Mouse (Mus musculus): ENCODE measurements around the gene Xkr8. TPM values are rescaled to one million over a fixed set of nuclear protein-coding genes. Genes with fewer than 3 reads are reported as not detected.
"Not testable (repeated sequence)": the region's sequence is repeated elsewhere in the genome, so short reads cannot be mapped to it uniquely, and the experiment has no call there.

Xkr8 gene
- polyA plus RNA-seq, 1 experiment from 2014 or later, result 3.5 TPM

DNA sequence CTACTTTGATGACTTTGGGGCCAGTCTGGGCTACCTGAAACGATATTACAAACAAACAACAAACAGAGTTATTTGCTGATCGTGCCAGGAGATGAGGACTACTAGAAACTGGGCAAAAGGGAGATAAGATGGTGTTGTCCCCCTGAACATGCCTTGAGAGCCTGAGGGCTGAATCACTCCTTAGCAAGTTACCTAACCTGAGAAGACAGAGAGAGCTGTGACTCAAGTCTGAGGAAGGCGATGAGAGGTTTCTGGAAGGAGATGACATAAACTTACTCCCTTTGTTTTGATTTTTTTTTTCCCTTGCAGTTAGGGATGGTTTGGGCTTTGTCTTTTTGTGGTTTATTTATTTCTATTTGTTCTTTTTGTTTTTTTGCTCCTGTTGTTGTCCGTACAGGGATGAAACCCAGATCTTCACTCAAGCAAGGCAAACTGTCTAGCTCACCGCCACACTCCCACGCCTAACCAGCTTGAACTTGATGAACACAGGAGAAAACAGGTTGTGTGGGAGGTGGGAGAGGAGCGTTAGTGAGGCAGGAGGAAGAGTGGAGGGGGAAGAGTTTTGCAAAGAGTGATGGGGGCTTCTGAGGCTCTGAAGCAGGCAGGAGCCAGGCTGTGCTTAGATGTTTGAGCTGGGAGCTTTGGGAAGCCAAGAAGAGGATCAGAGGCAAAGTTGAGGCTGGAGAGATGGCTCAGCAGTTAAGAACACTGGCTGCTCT is 25.4 kb upstream of the Xkr8 start:
- H3K4me1 ChIP-seq (replicated peaks), result peaks cover 15% of the 10 kb centered on the region; the same call in 1 of the 2 replicates
- no peak for DNase-seq
- H3K9me3 ChIP-seq (replicated peaks), result no peaks in the 10 kb centered on the region
- no peak for ATAC-seq (ENCODE audit: low read depth)
- no peak overlapping the region for H3K4me3 ChIP-seq (replicated peaks)
- H3K27ac ChIP-seq, result no peak overlapping the region
- no peaks in the 10 kb centered on the region for H3K36me3 ChIP-seq
- H3K9ac ChIP-seq, result no peak overlapping the region
- H3K4me2 ChIP-seq, result 0 out of 2 replicates have a peak overlapping the region, but pooled peaks have one; percentile 71
- H3K27me3 ChIP-seq, result peaks cover 40% of the 10 kb centered on the region
- WGBS (ENCODE audit: insufficient replicate concordance), result 58% methylated on average over 7 of the region's 7 CpGs

DNA sequence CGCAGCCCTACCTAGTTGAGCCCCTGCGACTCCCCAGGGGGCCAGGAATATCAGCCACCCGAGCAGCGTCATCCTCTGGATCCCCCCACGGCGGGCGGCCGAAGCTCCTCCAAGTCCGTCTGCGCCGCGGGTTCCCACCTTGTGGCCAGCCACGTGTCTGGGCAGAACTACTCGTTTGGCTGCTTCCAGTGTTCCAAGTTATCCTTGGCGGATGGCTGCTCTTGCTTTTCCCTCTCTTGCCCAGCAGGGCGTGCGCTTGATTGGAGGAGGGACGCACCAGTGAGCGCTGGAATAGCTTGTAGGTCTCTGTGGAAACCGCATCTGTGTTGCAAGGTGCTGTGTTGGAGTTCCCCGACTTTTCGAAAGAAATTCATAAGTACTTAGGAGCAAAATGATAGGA is 24.6 kb upstream of the Xkr8 start, which contains the start of gene Smpdl3b:
Gene Smpdl3b, minus strand, starts transcription at position 279 of the 400 bp plus-strand sequence.
- ATAC-seq (ENCODE audit: low read depth), result no peak
- H3K4me2 ChIP-seq, result peak within 1 kb of the TSS; percentile 71
- no peak within 1 kb of the TSS for H3K27ac ChIP-seq
- H3K4me3 ChIP-seq (replicated peaks), result peak within 1 kb of the TSS; percentile 52
- DNase-seq, result no peak
- H3K9me3 ChIP-seq (replicated peaks), result no peaks in the 10 kb centered on the region
- WGBS (ENCODE audit: insufficient replicate concordance), result 2% methylated on average over 22 of the region's 22 CpGs
- no peaks in the 10 kb centered on the region for H3K36me3 ChIP-seq
- peaks cover 15% of the 10 kb centered on the region; the same call in 1 of the 2 replicates for H3K4me1 ChIP-seq (replicated peaks)
- H3K9ac ChIP-seq, result peak within 1 kb of the TSS; percentile 18; the same call in 1 of the 2 replicates
- peaks cover 40% of the 10 kb centered on the region for H3K27me3 ChIP-seq

- peaks cover 32% of the 10 kb centered on the region for H3K27me3 ChIP-seq
- H3K27ac ChIP-seq, result no peak overlapping the region
- H3K9me3 ChIP-seq (replicated peaks), result no peaks in the 10 kb centered on the region
- no peaks in the 10 kb centered on the region for H3K36me3 ChIP-seq
- no peak overlapping the region for H3K9ac ChIP-seq
- no peak overlapping the region for H3K4me3 ChIP-seq (replicated peaks)
- H3K4me1 ChIP-seq (replicated peaks), result peaks cover 15% of the 10 kb centered on the region; the same call in 1 of the 2 replicates
- H3K4me2 ChIP-seq, result no peak overlapping the region
- WGBS (ENCODE audit: insufficient replicate concordance), result 48% methylated on average over 6 of the region's 6 CpGs
- DNase-seq (no peak), ATAC-seq (ENCODE audit: low read depth) (no peak)
Measured at GRCm38 (mm10) chr4:132752992-132753391, 20.6 kb upstream of the Xkr8 start.

- Histone ChIP-seq H3K4me2 (no peak overlapping the region), H3K27ac (no peak overlapping the region), H3K4me3 (replicated peaks) (no peak overlapping the region), H3K36me3 (no peaks in the 10 kb centered on the region), H3K4me1 (replicated peaks) (peaks cover 20% of the 10 kb centered on the region), H3K9ac (no peak overlapping the region), H3K27me3 (no peaks in the 10 kb centered on the region), H3K9me3 (replicated peaks) (no peaks in the 10 kb centered on the region)
- DNase-seq, result no peak
- 68% methylated on average over 6 of the region's 6 CpGs for WGBS (ENCODE audit: insufficient replicate concordance)
- no peak for ATAC-seq (ENCODE audit: low read depth)
Measured at GRCm38 (mm10) chr4:132749258-132749982, 17.1 kb upstream of the Xkr8 start.

- Histone ChIP-seq H3K27ac (no peak overlapping the region), H3K4me2 (no peak overlapping the region), H3K4me3 (replicated peaks) (no peak overlapping the region), H3K36me3 (no peaks in the 10 kb centered on the region), H3K4me1 (replicated peaks) (peaks cover 27% of the 10 kb centered on the region), H3K27me3 (no peaks in the 10 kb centered on the region), H3K9me3 (replicated peaks) (no peaks in the 10 kb centered on the region), H3K9ac (no peak overlapping the region)
- ATAC-seq (ENCODE audit: low read depth), result no peak; the same call in 1 of the 2 replicates
- DNase-seq, result no peak
- 69% methylated on average over 4 of the region's 4 CpGs for whole genome bisulfite sequencing (ENCODE audit: insufficient replicate concordance)
Measured at GRCm38 (mm10) chr4:132748778-132749177, 16.4 kb upstream of the Xkr8 start.

- Histone ChIP-seq H3K27ac (peak overlapping the region; percentile 75), H3K9me3 (replicated peaks) (no peaks in the 10 kb centered on the region), H3K4me1 (replicated peaks) (peaks cover 30% of the 10 kb centered on the region), H3K4me3 (replicated peaks) (peak overlapping the region; percentile 17), H3K36me3 (no peaks in the 10 kb centered on the region), H3K9ac (peak overlapping the region; percentile 19; the same call in 1 of the 2 replicates), H3K4me2 (peak overlapping the region; percentile 29), H3K27me3 (no peaks in the 10 kb centered on the region)
- ATAC-seq (ENCODE audit: low read depth), result peak; percentile 39
- DNase-seq, result no peak
- 18% methylated on average over 9 of the region's 9 CpGs for WGBS (ENCODE audit: insufficient replicate concordance)
Measured at GRCm38 (mm10) chr4:132747664-132748259, 15.4 kb upstream of the Xkr8 start.

DNA sequence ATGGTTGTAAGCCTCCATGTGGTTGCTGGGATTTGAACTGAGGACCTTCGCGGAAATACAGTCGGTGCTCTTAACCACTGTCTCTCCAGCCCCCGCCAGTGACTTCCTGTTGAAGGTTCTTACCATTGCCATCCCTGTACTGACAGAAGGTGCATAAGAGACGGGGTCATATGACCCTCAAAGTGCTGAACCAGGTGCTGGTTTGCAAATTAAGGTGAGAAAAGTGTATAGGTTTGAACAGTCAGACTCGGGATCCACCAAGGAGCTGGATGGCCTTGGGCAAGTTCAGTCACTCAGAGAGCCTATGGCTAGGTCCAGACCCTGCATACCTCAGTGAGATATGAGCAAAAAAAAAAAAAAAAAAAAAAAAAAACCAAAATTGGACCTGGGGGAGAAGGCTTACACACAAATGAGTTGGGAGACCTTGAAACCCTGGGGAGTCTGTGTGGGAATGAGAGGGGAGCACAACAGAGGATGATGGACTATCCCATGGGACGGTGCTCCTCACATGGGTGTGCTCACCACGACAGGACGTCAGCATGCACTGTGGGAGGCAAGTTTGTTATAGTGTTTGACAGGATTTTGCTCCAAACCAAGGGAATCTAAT is 14.7 kb upstream of the Xkr8 start:
- Histone ChIP-seq H3K36me3 (no peaks in the 10 kb centered on the region), H3K4me1 (replicated peaks) (peaks cover 30% of the 10 kb centered on the region), H3K9me3 (replicated peaks) (no peaks in the 10 kb centered on the region), H3K4me3 (replicated peaks) (no peak overlapping the region), H3K4me2 (peak overlapping the region; percentile 29), H3K9ac (no peak overlapping the region), H3K27me3 (no peaks in the 10 kb centered on the region), H3K27ac (peak overlapping the region; percentile 75)
- WGBS (ENCODE audit: insufficient replicate concordance), result 56% methylated on average over 9 of the region's 9 CpGs
- DNase-seq, result no peak
- no peak for ATAC-seq (ENCODE audit: low read depth)

DNA sequence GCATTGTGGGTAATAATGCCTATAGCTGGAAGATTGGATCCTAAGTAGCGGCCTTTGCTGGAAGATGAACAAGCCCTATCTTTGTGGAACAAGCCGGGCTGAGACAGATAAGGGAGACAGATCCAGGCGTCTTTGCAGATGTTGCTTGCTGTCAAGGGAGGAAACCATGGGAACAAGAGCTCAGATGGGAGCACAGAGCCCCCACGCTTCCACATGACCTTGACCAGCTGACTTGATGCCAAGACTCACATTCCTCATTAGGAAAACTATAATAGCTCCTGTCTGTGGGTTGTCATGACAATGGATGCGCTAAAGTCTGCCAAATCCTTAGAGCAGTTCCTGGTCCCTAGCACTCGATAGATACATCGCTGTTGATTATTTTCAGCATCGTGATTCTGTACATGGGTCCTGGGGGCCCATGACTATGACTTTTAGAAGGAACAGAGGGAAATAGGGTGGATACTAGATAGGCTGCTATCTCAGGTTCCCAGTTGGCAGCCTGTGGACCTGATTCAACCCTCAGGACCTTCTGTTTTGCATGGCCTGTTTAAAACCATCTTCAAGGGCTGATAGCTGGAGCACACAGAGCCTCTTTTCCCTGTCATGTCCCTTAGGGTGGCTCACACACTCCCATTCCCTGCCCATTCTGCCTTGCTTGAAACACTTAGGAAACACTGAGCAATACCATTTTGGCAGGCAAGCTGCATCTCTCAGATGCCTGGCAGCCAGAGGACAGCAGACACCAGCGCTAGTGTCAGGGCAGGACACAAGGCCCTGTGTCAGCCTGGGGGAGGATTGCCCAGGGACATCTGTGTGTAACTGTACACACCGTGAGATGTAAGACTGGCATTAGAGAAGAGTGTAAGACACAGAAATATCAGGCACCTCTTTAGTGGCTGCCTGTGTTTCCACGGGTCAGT is 11.9 kb upstream of the Xkr8 start:
- peaks cover 30% of the 10 kb centered on the region for H3K4me1 ChIP-seq (replicated peaks)
- no peaks in the 10 kb centered on the region for H3K36me3 ChIP-seq
- 46% methylated on average over 11 of the region's 11 CpGs for WGBS (ENCODE audit: insufficient replicate concordance)
- no peaks in the 10 kb centered on the region for H3K9me3 ChIP-seq (replicated peaks)
- DNase-seq (no peak), ATAC-seq (ENCODE audit: low read depth) (peak; percentile 38; the same call in 1 of the 2 replicates)
- H3K27me3 ChIP-seq, result no peaks in the 10 kb centered on the region
- H3K4me3 ChIP-seq (replicated peaks), result no peak overlapping the region
- H3K9ac ChIP-seq, result no peak overlapping the region
- H3K27ac ChIP-seq, result no peak overlapping the region
- H3K4me2 ChIP-seq, result no peak overlapping the region

GRCm38 (mm10) chr4:132741491-132741890 is 9.1 kb upstream of the Xkr8 start:
- H3K27me3 ChIP-seq, result no peaks in the 10 kb centered on the region
- no peak overlapping the region for H3K4me3 ChIP-seq (replicated peaks)
- H3K36me3 ChIP-seq, result no peaks in the 10 kb centered on the region
- H3K4me1 ChIP-seq (replicated peaks), result peaks cover 16% of the 10 kb centered on the region
- ATAC-seq (ENCODE audit: low read depth), result no peak
- DNase-seq, result no peak
- no peak overlapping the region for H3K9ac ChIP-seq
- H3K4me2 ChIP-seq, result no peak overlapping the region
- no peaks in the 10 kb centered on the region for H3K9me3 ChIP-seq (replicated peaks)
- H3K27ac ChIP-seq, result no peak overlapping the region
- WGBS (ENCODE audit: insufficient replicate concordance), result 68% methylated on average over 7 of the region's 7 CpGs

- WGBS (ENCODE audit: insufficient replicate concordance), result 81% methylated on average over 9 of the region's 9 CpGs
- H3K27me3 ChIP-seq; H3K9me3 ChIP-seq (replicated peaks); H3K4me2 ChIP-seq; H3K4me3 ChIP-seq (replicated peaks); H3K27ac ChIP-seq; ATAC-seq (ENCODE audit: low read depth); DNase-seq; H3K36me3 ChIP-seq; H3K9ac ChIP-seq: not testable (repeated sequence)
- peaks cover 32% of the 10 kb centered on the region for H3K4me1 ChIP-seq (replicated peaks)
Measured at GRCm38 (mm10) chr4:132737154-132737553, 4.8 kb upstream of the Xkr8 start.
